Mouse (Mus musculus) embryonic facial prominence, embryonic 12.5 days (tissue): Measurements from ENCODE around the gene Rinl. TPM values are rescaled to one million over a fixed set of nuclear protein-coding genes. Genes with fewer than 3 reads are reported as not detected.

Experiments used
- ATAC-seq: fragments of 200-750 bp; cut with Nextera tagmentation; 2 replicates; pipeline ENCODE4 v1.8.0; 2017; ENCODE audit not compliant: insufficient number of reproducible peaks, insufficient read depth, low FRiP score, low TSS enrichment
- H3K27ac ChIP-seq: fragments of 300-500 bp; sonication (generic); 2 replicates; pipeline ENCODE4 v1.5.1; 2016; ENCODE audit warnings: mild to moderate bottlenecking
- H3K27me3 ChIP-seq: fragments of 300-500 bp; sonication (generic); 2 replicates; pipeline ENCODE4 v1.6.1; 2016; ENCODE audit warnings: mild to moderate bottlenecking, moderate library complexity
- H3K36me3 ChIP-seq: fragments of 300-500 bp; sonication (generic); 2 replicates; pipeline ENCODE4 v1.6.1; 2016; ENCODE audit warnings: mild to moderate bottlenecking
- H3K4me1 ChIP-seq: fragments of 300-500 bp; sonication (generic); 2 replicates; pipeline ENCODE4 v1.6.1; 2016
- H3K4me2 ChIP-seq: fragments of 300-500 bp; sonication (generic); replicated peaks from 2 replicates; pipeline ENCODE4 v1.6.1; 2016; ENCODE audit warnings: mild to moderate bottlenecking, moderate library complexity
- H3K4me3 ChIP-seq: fragments of 300-500 bp; sonication (generic); 2 replicates; pipeline ENCODE4 v1.5.1; 2016; ENCODE audit warnings: mild to moderate bottlenecking
- H3K9ac ChIP-seq: fragments of 300-500 bp; sonication (generic); 2 replicates; pipeline ENCODE4 v1.6.1; 2016; ENCODE audit warnings: mild to moderate bottlenecking, moderate library complexity
- H3K9me3 ChIP-seq: fragments of 300-500 bp; sonication (generic); 2 replicates; pipeline ENCODE4 v1.6.1; 2016; ENCODE audit warnings: mild to moderate bottlenecking, moderate library complexity
- WGBS: fragments of 180-500 bp; shearing (Covaris S2); methylation state at CpG from one replicate; pipeline ENCODE4 v1.1.7; 2016; 5-methylcytosine and 5-hydroxymethylcytosine counted together
- polyA plus RNA-seq: library from polyadenylated mRNA; unstranded; fragments of >200 nt; fragmentation: Nextera tagmentation; extraction: Ambion mirVana; gene quantifications from 2 replicates; pipeline ENCODE4 v1.2.1, GENCODE M21; 2016

Rinl gene
- polyA plus RNA-seq, 1 experiment from 2014 or later = 2.8 TPM

DNA sequence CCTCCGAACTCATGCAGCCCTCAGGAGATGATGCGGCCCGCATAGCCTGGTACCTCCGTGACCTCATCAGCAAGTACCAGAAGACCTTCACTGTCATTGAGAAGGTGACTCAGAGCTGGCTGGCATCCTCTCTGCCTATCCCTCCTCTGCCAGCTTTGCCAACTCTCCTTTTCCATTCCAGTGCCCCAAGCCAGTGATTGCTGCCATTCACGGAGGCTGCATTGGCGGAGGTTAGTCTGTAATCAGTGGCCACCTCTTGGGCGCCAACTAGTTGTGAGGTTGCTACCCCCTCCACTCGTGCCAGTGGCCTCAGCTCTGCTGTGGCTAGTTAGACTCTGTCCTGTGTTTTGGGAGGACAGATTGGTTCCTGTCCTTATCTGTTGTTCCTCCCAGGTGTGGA is 41.1 kb downstream of the Rinl start:
- H3K27ac ChIP-seq = no peak overlapping the region
- H3K4me1 ChIP-seq = peaks cover 7% of the 10 kb centered on the region; the same call in 1 of the 2 replicates
- H3K9me3 ChIP-seq = no peaks in the 10 kb centered on the region
- H3K4me2 ChIP-seq = no peak overlapping the region
- H3K36me3 ChIP-seq = peaks cover 29% of the 10 kb centered on the region
- no peak for ATAC-seq
- H3K9ac ChIP-seq = no peak overlapping the region
- 92% methylated on average over 8 of the region's 8 CpGs for WGBS
- no peaks in the 10 kb centered on the region for H3K27me3 ChIP-seq
- no peak overlapping the region for H3K4me3 ChIP-seq

- H3K4me2 ChIP-seq = no peak overlapping the region
Measured at GRCm38 (mm10) chr7:28830981-28831380, 42.2 kb downstream of the Rinl start.

DNA sequence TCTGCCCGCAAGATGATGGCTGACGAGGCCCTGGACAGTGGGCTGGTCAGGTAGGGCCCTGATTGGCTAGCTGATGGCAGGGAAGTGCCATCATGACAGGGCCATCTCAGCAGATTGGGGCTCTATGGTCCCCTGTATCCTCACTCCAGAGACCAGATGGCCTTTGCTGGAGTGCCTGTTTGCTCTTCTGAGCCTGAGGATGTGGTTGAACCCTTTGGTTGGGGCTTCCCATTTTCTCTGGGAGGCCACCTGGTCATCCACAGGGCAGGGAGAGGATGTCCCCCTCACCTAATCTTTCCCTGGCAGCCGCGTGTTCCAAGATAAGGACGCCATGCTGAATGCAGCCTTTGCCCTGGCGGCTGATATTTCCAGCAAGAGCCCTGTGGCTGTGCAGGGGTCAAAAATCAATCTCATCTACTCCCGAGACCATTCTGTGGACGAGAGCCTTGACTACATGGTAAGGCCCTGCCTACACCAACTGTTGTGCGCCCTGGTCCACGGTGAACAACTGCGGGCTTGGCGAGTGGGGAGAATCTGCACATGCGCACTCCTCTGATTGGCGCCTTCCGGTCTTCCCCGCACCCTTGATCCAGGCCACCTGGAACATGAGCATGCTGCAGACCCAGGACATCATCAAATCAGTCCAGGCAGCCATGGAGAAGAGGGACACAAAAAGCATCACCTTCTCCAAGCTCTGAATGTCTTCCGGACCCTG is 42.8 kb downstream of the Rinl start:
- Histone ChIP-seq H3K9ac (no peak overlapping the region), H3K4me1 (no peaks in the 10 kb centered on the region), H3K27me3 (no peaks in the 10 kb centered on the region), H3K27ac (no peak overlapping the region), H3K4me2 (no peak overlapping the region), H3K4me3 (no peak overlapping the region), H3K36me3 (peaks cover 29% of the 10 kb centered on the region), H3K9me3 (no peaks in the 10 kb centered on the region)
- ATAC-seq = no peak
- WGBS = 91% methylated on average over 17 of the region's 17 CpGs

More at GRCm38 (mm10) chr7:28830981-28831380, 42.2 kb downstream of the Rinl start:
- peaks cover 2% of the 10 kb centered on the region; the same call in 1 of the 2 replicates for H3K4me1 ChIP-seq
- ATAC-seq = no peak
- no peaks in the 10 kb centered on the region for H3K9me3 ChIP-seq
- H3K4me3 ChIP-seq = no peak overlapping the region
- no peaks in the 10 kb centered on the region for H3K27me3 ChIP-seq
- WGBS = 96% methylated on average over 5 of the region's 5 CpGs
- H3K36me3 ChIP-seq = peaks cover 29% of the 10 kb centered on the region
- no peak overlapping the region for H3K27ac ChIP-seq
- no peak overlapping the region for H3K9ac ChIP-seq

GRCm38 (mm10) chr7:28832137-28832536 is 43.4 kb downstream of the Rinl start:
- 77% methylated on average over 6 of the region's 6 CpGs for WGBS

GRCm38 (mm10) chr7:28833723-28834347 is 45.1 kb downstream of the Rinl start, which contains the start of gene Lgals4:
Gene Lgals4, plus strand, starts transcription at chr7:28833854.
- Histone ChIP-seq H3K27ac (no peak within 1 kb of the TSS), H3K9ac (no peak within 1 kb of the TSS), H3K9me3 (no peaks in the 10 kb centered on the region), H3K4me3 (no peak within 1 kb of the TSS), H3K27me3 (no peaks in the 10 kb centered on the region), H3K4me1 (no peaks in the 10 kb centered on the region), H3K4me2 (no peak within 1 kb of the TSS), H3K36me3 (peaks cover 29% of the 10 kb centered on the region)
- 84% methylated on average over 6 of the region's 6 CpGs for WGBS
- no peak for ATAC-seq

More at GRCm38 (mm10) chr7:28832137-28832536, 43.4 kb downstream of the Rinl start:
- H3K9ac ChIP-seq = no peak overlapping the region
- H3K27me3 ChIP-seq = no peaks in the 10 kb centered on the region
- no peaks in the 10 kb centered on the region for H3K9me3 ChIP-seq
- peaks cover 29% of the 10 kb centered on the region for H3K36me3 ChIP-seq
- no peak for ATAC-seq
- no peak overlapping the region for H3K4me3 ChIP-seq
- H3K4me2 ChIP-seq = no peak overlapping the region
- no peak overlapping the region for H3K27ac ChIP-seq
- H3K4me1 ChIP-seq = no peaks in the 10 kb centered on the region

- 85% methylated on average over 5 of the region's 5 CpGs for WGBS
- Histone ChIP-seq H3K27ac (no peak overlapping the region), H3K27me3 (no peaks in the 10 kb centered on the region), H3K36me3 (peaks cover 4% of the 10 kb centered on the region; the same call in 1 of the 2 replicates), H3K4me3 (no peak overlapping the region), H3K9me3 (no peaks in the 10 kb centered on the region), H3K9ac (no peak overlapping the region), H3K4me1 (no peaks in the 10 kb centered on the region), H3K4me2 (no peak overlapping the region)
- ATAC-seq = no peak
Measured at GRCm38 (mm10) chr7:28836936-28837335, 48.2 kb downstream of the Rinl start.

DNA sequence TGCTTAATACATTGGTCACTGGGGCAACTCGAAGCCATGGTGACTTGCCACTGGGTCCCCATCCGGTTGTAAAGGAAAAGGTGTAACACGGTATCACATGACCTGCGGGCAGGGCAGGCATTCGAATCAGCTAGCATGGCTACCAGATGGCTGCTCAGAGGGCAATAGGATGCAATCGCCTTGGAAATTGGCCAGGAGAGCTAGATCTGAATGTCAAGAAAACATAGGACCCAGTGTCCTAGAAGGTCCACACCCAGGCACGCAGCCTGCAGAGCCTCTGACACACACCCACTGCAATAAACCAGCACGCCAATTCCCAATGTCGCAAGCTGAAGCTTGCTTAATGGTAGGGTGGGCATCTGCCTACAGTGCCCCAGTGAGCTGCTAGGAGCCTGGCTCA is 49.6 kb downstream of the Rinl start:
- Histone ChIP-seq H3K9ac (no peak overlapping the region), H3K4me2 (no peak overlapping the region), H3K27me3 (no peaks in the 10 kb centered on the region), H3K4me3 (no peak overlapping the region), H3K9me3 (no peaks in the 10 kb centered on the region), H3K4me1 (no peaks in the 10 kb centered on the region), H3K36me3 (no peaks in the 10 kb centered on the region), H3K27ac (0 out of 2 replicates have a peak overlapping the region, but pooled peaks have one; percentile 6)
- no peak for ATAC-seq
- 80% methylated on average over 9 of the region's 9 CpGs for WGBS

DNA sequence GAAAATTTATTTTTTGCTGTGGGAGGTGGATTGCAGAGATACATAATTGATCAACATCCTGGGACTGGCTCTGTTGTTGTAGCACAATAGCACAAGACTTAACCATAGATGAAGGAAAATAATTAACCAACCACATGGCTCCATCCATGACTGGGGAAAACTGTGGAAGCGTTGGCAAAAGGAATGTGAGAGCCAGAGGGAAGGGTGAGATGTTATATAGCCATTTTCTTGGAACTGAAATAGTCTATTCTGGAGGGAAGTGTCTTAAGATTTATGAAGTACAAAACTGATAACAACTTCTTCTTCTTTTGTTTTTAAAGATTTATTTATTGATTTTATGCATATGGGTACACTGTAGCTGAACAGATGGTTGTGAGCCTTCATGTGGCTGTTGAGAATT is 58.5 kb downstream of the Rinl start:
- Histone ChIP-seq H3K4me2 (no peak overlapping the region), H3K27me3 (no peaks in the 10 kb centered on the region), H3K36me3 (no peaks in the 10 kb centered on the region), H3K4me1 (peaks cover 5% of the 10 kb centered on the region; the same call in 1 of the 2 replicates), H3K4me3 (no peak overlapping the region), H3K27ac (no peak overlapping the region), H3K9ac (no peak overlapping the region), H3K9me3 (no peaks in the 10 kb centered on the region)
- WGBS = 80% methylated on average over 1 of the region's 1 CpGs
- ATAC-seq = no peak

Other genes starting within 250 kb of the Rinl start
- gene Sycn, start 248.1 kb upstream of the Rinl start, polyA plus RNA-seq = not detected in 2 replicates
- not detected in 2 replicates for gene Nccrp1, start 241.7 kb upstream of the Rinl start, polyA plus RNA-seq
- gene Samd4b, start 190.8 kb upstream of the Rinl start, polyA plus RNA-seq = 36.6 and 36.8 TPM in 2 replicates
- gene Pak4, start 190.8 kb upstream of the Rinl start, polyA plus RNA-seq = 43.4 and 44.1 TPM in 2 replicates
- gene Acp7, start 157.6 kb upstream of the Rinl start, polyA plus RNA-seq = 0.18 TPM in 1 of 2 replicates, not detected in the other
- 8.6 and 11.9 TPM in 2 replicates for gene Fbxo27, start 96.1 kb upstream of the Rinl start, polyA plus RNA-seq
- 15.9 and 19.7 TPM in 2 replicates for gene Fbxo17, start 72.2 kb upstream of the Rinl start, polyA plus RNA-seq
- gene Mrps12, start 47.1 kb upstream of the Rinl start, polyA plus RNA-seq = 135 and 138 TPM in 2 replicates
- gene Sars2, start 47.0 kb upstream of the Rinl start, polyA plus RNA-seq = 29.8 and 32.0 TPM in 2 replicates
- gene Ccer2, start 32.8 kb upstream of the Rinl start, polyA plus RNA-seq = 5.0 and 6.5 TPM in 2 replicates
- gene Sirt2, start 22.2 kb upstream of the Rinl start, polyA plus RNA-seq = 76.1 and 76.7 TPM in 2 replicates
- 38.9 and 42.0 TPM in 2 replicates for gene Nfkbib, start 21.5 kb upstream of the Rinl start, polyA plus RNA-seq
- gene Hnrnpl, start 19.6 kb downstream of the Rinl start, polyA plus RNA-seq = 372 and 383 TPM in 2 replicates
- gene Ech1, start 36.2 kb downstream of the Rinl start, polyA plus RNA-seq = 117 and 128 TPM in 2 replicates
- 5.4 and 7.3 TPM in 2 replicates for gene Lgals4, start 44.9 kb downstream of the Rinl start, polyA plus RNA-seq
- gene Lgals7, start 74.9 kb downstream of the Rinl start, polyA plus RNA-seq = 2.4 and 4.2 TPM in 2 replicates
- gene Capn12, start 92.5 kb downstream of the Rinl start, polyA plus RNA-seq = 0.26 and 0.36 TPM in 2 replicates
- 233 and 253 TPM in 2 replicates for gene Actn4, start 173.4 kb downstream of the Rinl start, polyA plus RNA-seq
- gene Eif3k, start 192.9 kb downstream of the Rinl start, polyA plus RNA-seq = 392 and 419 TPM in 2 replicates
- 6.7 and 9.3 TPM in 2 replicates for gene Map4k1, start 193.1 kb downstream of the Rinl start, polyA plus RNA-seq